Mouse (Mus musculus) monocyte, adult 2 months (primary cell): ENCODE measurements around the gene Myo1c.
A peak's percentile ranks its signal among the peaks of the same experiment; 100 is the strongest.

ENCODE experiments used
- DNase-seq, 2 experiments: peaks; one replicate each; pipeline ENCODE4 v3.0.0; 2022; ENCODE audit warnings: low spot score in 2 of 2, low read depth in 1 of 2

Gene Myo1c

DNA sequence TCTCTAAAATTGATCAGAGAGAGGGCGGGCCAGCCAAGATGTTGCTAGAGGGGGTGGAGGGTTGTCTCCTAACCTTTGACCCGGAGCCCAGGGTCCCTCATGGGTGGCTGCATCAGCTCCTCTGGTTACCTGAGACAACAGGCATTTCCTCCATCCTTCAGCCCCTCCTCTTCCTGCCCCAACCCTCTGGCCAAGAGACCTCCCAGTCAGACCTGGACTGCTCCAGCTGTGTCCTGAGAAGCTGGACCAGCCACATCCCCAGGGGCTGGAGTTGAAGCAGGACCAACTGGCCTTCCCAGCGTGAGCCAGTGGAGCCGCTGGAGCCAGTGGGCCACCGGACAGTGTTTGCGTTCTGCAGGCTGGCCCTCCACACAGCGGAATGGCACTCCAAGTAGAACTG lies at the start of gene Myo1c:
Gene Myo1c (plus strand): TSS at position 194 of the 400 bp plus-strand sequence.
- DNase-seq = no peak

DNA sequence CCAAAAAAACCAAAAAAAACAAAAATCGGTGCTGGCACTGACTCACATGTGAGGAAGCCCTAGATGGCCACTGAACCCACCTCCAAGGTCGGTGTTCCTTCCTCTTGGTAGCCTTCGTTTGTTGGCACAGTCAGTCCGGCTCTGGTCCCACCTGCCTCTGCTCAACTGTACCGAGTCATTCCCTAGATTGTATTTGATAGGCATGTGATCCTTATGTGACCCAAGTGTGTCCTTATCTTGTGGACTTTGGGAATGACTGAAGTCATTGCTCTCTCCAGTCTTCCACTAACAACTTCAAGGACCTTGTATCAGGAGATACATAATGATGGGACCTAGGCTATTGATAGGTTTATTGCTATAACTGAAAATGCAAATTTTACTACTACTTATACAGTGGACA lies 45.5 kb upstream of the Myo1c start:
- no peak for DNase-seq

DNA sequence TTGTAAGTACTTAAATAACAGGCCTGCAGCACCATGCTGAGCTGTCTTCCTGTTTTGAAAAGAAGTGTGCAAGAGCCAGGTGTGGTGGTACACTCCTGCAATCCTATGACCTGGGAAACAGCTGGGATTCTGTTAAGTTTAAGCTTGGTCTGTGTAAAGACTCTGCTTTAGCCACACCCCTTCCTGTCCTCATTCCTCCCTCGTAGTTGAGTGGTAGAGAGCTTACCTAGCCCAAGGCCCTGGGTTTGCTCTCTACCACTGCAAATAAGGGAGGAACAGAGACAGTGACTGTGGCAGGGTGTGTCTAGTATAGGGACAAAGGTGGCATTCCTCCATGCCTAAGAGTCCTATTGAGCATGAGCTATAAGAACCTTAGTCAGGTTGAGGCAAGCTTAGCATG lies 45.0 kb upstream of the Myo1c start:
- no peak for DNase-seq

DNA sequence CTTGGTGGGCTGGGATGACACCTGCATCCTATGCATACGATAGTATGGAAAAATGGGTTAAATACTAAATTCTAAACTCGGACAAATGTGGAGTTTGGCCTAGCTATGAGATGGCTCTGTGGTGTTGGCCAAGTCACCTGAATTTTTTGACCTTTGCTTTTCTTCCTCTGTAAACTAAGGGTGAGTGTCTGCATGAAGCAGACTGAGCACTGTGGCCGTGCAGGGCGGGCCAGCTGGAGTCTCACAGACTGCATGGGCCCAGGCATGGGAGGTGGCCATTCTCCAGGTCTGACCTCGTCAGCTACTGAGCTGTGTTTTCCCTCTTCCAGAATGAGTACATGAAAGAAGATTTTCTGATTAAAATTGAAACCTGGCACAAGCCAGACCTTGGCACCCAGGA lies 41.5 kb upstream of the Myo1c start:
- no peak for DNase-seq

DNA sequence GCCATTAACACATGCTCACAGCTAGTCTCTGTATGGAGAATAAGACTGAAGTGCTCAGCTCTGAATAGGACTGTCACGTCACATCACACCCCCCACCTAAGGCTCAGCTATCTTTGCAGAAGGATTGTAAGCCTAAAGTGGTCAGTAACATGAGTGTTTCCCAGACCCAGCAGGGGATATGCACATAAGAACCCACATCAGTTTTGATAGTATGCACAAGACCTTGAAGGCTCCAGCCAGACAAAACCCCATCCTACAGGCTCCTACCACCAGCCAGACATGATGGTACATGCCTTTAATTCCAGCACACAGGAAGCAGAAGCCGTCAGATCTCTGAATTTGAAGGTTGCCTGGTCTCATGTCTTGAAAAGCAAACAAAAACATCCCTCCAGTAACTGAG lies 40.3 kb upstream of the Myo1c start:
- no peak for DNase-seq

DNA sequence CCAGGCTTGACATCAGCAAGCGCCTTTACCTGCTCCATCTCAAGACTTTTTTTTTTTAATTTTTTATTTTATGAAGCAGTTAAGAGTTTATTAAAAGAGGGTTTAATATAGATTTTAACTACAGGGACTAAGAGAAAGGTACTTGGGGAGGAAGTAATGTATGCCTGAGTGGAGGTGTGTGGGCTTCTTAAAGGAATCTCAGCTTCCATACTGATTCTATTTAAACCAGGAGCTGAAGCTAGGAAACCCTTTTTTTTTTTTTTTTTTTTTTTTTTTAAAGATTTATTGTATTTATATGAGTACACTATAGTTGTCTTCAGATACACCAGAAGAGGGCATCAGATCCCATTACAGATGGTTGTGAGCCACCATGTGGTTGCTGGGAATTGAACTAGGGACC lies 35.5 kb upstream of the Myo1c start:
- no peak for DNase-seq

DNA sequence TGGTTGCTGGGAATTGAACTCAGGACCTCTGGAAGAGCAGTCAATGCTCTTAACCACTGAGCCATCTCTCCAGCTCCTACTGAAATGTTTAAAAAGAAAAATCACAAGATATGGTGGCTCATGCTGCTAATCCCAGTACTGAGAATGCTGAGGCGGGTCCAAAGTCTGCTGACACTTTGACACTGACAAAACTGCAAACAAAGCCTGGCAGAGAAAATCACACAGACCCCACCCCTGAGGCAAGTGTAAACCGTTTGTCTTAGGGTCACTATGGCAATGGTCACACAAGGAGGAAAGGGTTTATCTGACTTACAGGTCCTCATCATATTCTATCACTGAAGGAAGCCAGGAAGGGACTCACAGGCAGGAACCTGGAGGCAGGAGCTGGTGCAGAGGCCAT lies 34.7 kb upstream of the Myo1c start:
- no peak for DNase-seq

DNA sequence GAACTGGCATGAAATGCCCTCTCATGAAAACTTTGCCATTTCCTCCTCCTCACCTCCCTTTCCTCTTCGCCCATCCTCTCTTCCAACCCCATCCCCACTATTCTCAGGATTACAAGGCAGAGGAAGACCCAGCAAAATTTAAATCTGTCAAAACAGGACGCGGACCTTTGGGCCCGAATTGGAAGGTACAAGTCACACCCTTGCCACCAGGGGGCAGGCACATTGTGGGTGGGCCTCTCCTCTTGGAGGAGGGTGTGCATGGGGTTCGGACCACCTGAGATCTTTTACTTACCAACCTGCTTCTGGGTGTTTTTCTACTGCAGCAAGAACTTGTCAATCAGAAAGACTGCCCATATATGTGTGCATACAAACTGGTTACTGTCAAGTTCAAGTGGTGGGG lies 31.2 kb upstream of the Myo1c start:
- no peak for DNase-seq

DNA sequence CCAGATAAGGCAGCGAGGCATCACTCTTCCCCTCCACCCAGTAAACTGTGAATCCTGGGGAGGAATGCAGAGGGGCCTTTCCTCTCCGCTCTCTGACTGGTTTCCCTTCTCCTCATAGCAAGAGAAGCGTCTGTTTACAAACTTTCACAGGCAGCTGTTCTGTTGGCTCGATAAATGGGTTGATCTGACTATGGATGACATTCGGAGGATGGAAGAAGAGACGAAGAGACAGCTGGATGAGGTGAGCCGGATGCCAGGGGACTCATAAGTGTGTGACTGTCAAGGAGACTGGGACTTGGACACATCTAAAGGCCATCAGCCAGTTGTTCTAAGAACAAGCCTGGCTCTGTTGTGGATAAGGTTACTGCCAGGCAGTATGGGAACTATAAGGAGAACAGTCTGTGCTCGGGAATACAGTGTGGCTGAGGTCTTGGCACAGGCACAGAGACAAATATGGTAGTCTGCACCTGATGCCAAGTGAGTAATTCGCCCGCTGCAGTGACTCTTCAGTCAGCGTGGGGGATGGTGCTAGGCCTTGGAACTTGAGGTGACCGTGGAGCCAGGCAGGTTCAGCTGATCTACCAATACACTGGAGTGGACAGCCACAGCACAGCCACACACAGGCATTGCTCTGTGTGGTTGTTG lies 30.0 kb upstream of the Myo1c start:
- DNase-seq = no peak

DNA sequence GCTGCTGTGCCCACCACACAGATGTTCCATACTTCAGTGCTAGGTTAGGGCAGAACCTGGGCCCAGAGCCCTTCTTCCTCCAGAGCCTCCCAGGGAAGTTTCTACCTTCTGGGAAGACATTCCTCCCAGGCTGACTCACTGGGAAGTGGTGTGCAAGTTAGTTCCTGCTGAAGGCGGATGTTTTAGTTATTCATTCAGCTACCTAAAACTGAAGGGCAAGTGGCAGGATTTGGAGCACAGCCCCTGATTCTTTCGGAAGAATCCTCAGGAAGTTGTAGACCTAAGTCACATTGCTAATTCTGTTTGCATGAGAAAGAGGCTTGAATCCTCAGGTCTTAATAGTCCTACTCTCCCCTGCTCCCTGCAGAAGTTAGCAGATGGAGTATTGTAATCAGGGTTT lies 28.9 kb upstream of the Myo1c start:
- no peak for DNase-seq

DNA sequence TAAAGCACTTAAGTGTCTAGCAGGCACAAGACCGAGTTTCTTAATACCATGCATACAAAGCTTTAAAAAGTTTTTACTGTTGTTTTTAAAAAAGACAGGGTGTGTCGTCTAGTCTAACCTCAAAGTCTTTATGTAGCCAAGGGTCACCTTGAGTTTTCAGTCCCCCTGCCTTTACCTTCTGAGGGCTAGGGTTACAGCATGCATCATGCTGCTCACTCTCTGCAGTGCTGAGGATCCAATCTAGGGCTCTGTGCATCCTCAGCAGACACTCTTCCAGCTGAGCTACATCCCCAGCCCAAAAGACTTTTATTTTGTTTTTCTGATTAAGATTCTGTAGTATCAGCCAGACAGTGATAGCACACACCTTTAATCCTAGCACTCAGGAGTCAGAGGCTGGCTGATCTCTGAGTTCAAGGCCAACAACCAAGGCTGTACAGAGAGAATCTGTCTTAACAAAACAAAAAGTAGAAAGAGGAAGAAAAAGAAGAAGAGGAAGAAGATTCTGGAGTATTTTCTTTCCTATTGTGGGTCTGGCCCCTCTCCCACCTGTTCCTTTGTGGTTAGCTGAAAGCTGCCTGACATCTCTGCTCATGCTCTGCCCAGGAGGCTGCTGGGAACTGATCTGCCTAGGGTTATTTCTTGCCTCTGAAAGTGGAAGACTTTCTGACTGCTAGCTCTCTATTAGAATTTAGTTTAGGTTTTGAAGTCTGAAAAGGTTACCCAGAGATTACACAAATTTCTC lies 27.5 kb upstream of the Myo1c start:
- DNase-seq = no peak

DNA sequence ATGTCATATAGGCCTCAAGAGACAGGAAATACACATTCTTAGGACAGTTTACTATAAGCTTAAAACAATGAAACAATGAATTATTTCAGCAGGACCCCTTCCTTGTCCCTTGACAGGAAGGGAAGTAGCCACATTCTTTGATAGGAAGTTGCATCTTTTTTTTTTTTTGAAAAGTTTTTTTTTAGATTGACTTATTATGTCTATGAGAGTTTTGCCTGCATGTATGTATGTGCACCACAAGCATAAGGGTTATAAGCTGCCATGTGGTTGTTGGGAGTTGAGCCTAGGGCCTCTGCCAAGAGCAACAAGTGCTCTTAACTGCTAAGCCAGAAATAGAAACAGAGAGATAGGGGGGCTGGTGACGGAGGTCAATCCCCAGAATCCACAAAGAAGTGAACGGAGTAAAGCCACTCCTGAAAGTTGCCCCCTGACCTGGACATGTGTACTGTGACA lies 26.2 kb upstream of the Myo1c start:
- no peak for DNase-seq

DNA sequence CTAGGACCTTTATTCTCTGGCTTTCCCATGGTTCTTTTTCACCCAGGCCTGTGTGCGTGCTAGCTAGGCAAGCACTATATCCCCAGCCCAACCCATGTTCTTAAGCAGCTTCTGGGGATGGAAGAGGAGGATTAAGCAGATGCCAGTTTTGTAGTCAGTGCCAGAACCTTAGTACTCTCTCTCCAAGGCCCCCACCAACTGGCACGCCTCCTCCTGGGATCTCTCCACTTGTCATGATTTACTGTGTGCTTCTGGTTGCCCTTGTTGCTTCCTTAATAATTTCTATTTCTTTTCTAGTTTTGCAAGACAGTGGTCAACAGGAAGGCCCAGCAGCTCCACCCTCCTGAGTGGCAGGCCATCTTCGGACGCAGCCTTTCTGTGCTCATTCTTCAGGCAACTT lies 24.5 kb upstream of the Myo1c start:
- DNase-seq = no peak

DNA sequence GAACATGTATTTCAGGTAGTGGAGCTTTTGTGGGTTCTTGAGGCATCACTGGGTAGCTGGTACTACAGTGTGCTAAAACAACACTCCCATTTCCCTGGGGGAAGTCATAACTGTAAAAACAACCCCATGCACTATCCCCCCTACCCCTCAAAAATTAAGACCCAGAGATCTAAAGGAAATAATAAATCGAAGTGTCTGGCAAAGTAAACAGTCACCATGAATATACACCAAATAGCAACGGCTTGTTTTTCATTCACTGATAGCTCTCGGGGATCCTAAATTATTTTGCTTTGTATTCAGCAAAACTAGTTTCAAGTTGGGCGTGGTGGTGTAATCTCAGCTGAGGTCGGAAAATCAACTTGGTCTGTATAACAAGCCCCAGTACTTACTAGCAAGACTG lies 20.2 kb upstream of the Myo1c start:
- no peak for DNase-seq

DNA sequence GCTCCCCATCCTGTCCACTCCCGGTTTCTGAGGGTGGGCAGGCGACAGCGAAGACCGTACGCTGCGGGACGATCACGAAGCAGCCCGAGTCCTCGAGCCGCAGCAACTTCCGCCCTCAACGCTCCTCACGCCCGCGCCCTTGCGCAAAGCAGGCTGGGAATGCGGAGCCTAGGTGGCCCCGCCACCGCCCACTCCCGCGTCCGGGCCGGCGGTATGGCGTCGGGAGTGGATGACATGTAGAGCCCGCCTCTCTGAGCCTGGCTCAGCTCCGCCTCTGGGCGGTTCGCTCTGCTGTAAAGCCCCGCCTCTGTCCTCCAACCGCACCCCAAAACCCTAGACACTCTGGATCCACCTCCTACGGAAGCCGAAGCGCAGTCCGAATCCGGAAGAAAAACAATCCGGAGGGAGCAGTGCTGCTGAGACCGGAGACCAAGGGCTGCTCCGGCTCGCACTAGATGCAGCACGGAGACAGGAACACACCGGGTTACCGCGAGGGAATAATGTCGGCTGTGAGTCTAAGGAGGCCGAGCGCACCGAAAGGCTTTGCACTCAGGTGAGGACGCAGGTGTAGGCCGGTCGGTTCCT lies 19.6 kb upstream of the Myo1c start, which contains the start of gene Inpp5k:
Gene Inpp5k (plus strand): TSS at position 344 of the 585 bp plus-strand sequence.
- DNase-seq = peak; percentile 96

DNA sequence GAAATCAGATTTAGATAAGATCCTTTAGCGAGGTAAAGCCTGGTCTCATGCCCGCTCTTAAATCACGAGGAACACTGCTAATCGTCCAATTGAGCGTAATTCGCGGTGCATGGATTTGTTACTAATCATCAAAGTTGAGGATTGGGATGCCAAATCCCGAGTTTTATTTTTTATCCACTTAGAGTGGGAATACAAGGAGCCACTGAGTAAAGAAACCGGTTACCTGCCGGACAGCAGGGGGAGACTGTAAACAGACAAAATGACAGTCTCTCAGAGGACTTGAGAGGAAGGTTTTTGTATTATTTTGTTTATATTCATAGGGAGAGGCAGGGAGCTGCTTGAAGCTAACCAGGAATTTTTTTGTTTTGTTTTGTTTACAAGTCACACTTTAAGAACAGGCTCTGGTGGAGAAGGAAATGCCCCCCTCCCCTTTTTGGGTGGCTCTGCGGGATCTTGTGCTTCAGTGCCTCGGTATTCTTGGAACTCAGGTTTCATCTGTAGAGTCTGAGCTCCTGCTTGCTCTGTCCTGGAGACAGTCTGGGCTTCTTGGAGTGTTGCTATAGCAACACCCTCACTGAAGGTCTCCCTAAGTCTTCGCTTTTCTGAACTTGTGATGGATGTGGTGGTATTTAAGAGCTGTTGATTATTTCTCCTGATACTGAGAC lies 18.6 kb upstream of the Myo1c start:
- no peak for DNase-seq

DNA sequence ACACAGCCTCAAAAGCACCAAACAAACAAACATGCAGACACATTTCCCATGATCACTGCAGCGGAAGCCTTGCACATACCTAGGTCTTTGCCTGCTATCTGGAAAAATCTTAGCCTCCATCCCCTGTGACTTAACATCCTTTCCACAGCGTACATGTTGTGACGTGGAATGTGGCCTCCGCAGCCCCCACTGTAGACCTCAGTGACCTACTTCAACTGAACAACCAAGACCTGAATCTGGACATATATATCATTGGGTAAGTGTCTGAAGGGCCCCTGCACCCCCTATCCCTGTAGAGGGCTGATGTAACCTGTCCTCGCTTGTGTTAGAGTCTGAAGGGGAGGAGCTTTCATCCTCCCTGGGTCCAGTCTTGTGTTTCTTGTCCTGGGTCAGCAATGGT lies 17.4 kb upstream of the Myo1c start:
- no peak for DNase-seq

DNA sequence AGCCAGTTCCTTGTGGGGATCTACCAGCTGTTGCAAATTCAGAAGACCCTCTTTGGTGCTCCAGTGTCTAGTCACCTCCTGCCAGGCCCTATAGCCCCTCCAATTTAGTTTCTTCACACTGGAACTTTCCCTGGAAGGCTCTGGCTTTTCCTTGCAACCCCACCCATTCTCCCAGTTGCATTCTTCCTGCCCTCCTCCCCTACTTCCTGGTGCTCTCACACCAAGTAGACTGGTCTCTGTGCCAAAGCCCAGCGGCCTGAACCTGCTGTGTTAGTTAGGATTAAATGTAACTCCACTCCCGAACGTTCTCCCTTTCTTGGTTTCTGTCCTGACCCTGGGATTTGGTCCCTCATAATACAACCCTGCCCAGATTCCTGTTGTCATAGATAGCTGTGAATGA lies 15.5 kb upstream of the Myo1c start:
- no peak for DNase-seq

DNA sequence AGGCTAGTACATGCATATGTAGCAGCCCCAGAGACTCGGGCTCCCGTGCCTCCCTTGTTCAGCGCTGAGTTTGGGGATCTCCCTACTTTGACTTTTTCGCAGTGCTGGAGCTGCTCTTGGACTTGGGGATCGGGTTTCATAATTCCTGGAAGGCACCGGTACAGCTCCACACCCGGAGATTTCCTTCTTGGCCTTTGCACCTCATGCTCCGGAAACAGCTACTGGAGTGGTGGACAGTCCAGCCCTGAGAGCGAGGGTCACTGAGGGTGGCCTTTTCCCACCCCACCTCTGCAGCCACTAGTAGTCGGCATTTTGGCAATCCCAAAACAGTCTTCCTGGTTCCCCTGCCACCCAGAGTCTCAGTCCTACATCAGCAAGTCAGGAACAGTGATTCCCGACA lies 15.0 kb upstream of the Myo1c start:
- DNase-seq = no peak

DNA sequence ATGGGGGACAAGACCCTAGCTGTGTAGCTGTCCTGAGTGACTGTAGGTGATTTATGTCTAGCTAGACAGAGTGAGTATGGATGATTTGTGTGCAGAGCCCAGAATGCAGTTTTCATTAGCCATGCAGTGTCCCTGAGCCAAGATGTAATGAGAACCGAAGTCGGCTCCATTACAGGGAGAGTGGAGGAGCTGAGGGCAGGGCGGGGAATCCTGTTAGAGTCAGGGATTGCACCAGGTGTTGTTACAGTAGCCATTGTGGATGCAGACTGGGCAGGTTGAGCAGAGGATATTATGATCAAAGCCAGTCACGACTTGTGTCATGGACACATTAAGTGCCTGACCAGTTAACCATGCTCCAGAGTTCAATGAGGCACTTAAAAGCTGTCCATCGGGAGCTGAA lies 7.0 kb upstream of the Myo1c start:
- no peak for DNase-seq

DNA sequence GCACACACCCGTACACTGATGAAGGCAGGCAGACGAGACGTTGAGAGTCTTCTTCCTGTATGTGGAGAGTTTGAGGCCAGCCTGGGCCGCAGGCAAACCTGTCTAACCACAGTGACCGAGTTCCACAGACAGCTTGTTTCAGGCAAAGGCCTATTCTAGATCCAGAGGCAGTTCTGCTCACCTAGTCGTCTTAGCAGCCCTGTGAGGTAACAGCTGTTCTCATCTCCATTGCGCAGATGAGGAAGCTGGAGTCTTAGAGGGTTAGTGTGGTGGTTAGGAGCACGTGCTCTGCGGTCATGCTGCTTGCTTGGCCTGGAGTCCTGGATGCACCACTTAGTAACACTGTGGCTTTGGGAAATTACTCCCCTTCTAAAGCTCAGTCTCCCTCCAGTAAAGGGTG lies 5.6 kb upstream of the Myo1c start:
- DNase-seq = peak; percentile 33 to 41

DNA sequence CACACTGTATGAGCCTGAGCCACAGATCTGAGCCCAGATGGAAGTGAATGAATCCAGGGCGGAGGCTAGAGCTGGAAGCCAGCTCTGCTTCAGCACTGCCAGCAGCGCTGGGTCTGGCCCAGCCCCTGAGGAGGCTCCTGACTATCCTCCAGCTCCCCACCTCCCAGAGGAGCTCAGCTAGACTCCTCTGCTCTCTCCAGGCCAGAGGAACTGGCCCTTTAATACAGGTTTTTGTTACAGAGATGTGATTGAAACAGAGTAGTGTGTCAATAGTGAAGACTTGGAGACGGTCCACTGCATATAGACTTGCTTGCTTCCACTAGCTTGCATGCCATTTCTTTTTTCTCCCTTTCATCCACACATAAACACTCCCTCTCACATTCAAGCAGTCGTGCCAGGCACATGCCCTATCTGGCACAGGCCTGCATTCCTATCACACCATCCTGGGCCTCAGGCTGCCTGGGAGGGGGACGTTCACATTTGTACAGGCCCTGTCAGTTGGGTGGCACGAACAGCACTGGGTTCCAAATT lies 2.6 kb upstream of the Myo1c start:
- no peak for DNase-seq
